Comparison of ENCODE assay signal across 15 mouse cellular contexts in the genomic region with DNA sequence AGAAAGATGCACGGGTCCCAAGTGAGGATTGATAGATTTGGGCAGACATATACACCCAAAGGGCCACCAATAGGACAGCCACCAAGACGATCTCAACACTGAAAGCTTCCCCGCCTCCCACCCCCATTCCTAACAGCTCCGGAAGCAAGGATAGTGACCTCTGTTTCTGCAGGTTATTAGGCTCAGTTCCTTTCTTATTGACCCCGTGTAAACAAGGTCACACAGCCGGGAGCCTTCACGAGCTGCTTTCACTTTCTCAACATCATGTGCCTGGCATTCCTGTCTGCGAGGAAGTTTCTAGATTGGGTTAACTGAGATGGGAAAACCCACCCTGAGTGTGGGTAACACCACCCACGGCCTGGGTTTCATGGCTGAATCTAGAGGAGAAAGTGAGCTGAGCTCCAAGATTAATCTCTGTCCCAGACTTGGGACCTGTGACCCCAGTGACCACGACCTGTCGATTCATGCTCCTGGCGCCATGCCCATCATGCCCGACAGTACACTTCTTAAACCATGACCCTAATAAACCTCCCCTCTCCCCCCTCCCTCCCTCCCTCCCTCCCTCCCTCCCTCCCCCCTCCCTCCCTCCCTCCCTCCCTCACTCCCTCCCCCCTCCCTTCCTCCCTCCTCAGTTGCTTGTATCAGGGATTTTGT.
DNase-seq lines count a peak whose midpoint lies in the region; ATAC-seq and TF ChIP-seq lines count a peak whose summit lies in the region.
"Had no signal": no experiment of that assay in that cellular context is flagged by ENCODE, and none has a peak within 500 bp of the region (broad histone marks: within the 10 kb centered on the region; RNA-seq: fewer than 3 reads in every experiment).

No protein-coding gene starts in this region.

- H3K4me3 ChIP-seq in kidney, postnatal 0 days (replicated peaks; ENCODE audit: low read depth, low read length), result no peak overlapping the region
- no peak overlapping the region for H3K4me3 ChIP-seq in stomach, embryonic 15.5 days (replicated peaks)
- H3K4me3 ChIP-seq in stomach, postnatal 0 days (ENCODE audit: low read depth, low read length), result no peak overlapping the region
- no peak overlapping the region for H3K4me3 ChIP-seq in myocyte
- H3K4me3 ChIP-seq: heart, embryonic 13.5 days; hindbrain, embryonic 12.5 days; limb, embryonic 15.5 days; midbrain, embryonic 15.5 days; neural tube, embryonic 15.5 days had no signal

- DNase-seq in adrenal gland, postnatal 25 days, result peak; percentile 20
- no peak for DNase-seq in adrenal gland, postnatal 14 days
- no peak for DNase-seq in kidney, postnatal 0 days (ENCODE audit: low spot score)
- DNase-seq in kidney, adult 8-10 months, result no peak
- DNase-seq in stomach, postnatal 0 days (ENCODE audit: low spot score), result no peak
- no peak for DNase-seq in layer of hippocampus, postnatal 36 days
- DNase-seq: forebrain, postnatal 0 days; gastrocnemius, postnatal 14 days had no signal

- TF ChIP-seq POLR2A in myocyte (IDR thresholded peaks at IDR 0.05; ENCODE audit: insufficient read length, low read depth), result no peak

- H3K27me3 ChIP-seq in kidney, postnatal 0 days (ENCODE audit: insufficient read depth, low read length), result no peaks in the 10 kb centered on the region
- no peaks in the 10 kb centered on the region for H3K27me3 ChIP-seq in stomach, embryonic 15.5 days (replicated peaks)
- H3K27me3 ChIP-seq in stomach, postnatal 0 days (ENCODE audit: control insufficient read depth, insufficient read depth, low read length), result no peaks in the 10 kb centered on the region
- no peaks in the 10 kb centered on the region for H3K27me3 ChIP-seq in myocyte (ENCODE audit: control insufficient read depth, insufficient read depth, insufficient read length)
- H3K27me3 ChIP-seq: midbrain, embryonic 15.5 days; neural tube, embryonic 15.5 days had no signal

- H3K4me2 ChIP-seq in kidney, postnatal 0 days (ENCODE audit: low read length), result peak overlapping the region; percentile 5; the same call in 1 of the 2 replicates
- H3K4me2 ChIP-seq in stomach, embryonic 15.5 days, result 0 out of 2 replicates have a peak overlapping the region, but pooled peaks have one; percentile 8
- H3K4me2 ChIP-seq in stomach, postnatal 0 days (replicated peaks; ENCODE audit: low read depth), result no peak overlapping the region
- H3K4me2 ChIP-seq in myocyte (ENCODE audit: low read depth), result peak overlapping the region; percentile 42
- H3K4me2 ChIP-seq: heart, embryonic 13.5 days; hindbrain, embryonic 12.5 days; limb, embryonic 15.5 days; midbrain, embryonic 15.5 days; neural tube, embryonic 15.5 days had no signal

- no peak for TF ChIP-seq EP300 in stomach, postnatal 0 days (optimal IDR thresholded peaks at IDR 0.05)

- no peak for TF ChIP-seq CTCF in kidney, postnatal 0 days (IDR thresholded peaks at IDR 0.05; ENCODE audit: low read depth)
- no peak for TF ChIP-seq CTCF in stomach, postnatal 0 days (IDR thresholded peaks at IDR 0.05; ENCODE audit: low read depth)

- no peak overlapping the region for H3K27ac ChIP-seq in kidney, postnatal 0 days
- no peak overlapping the region for H3K27ac ChIP-seq in stomach, embryonic 15.5 days
- no peak overlapping the region for H3K27ac ChIP-seq in stomach, postnatal 0 days (replicated peaks)
- H3K27ac ChIP-seq: heart, embryonic 13.5 days; hindbrain, embryonic 12.5 days; limb, embryonic 15.5 days; midbrain, embryonic 15.5 days had no signal

- no peaks in the 10 kb centered on the region for H3K36me3 ChIP-seq in kidney, postnatal 0 days (ENCODE audit: insufficient read depth, low read length)
- H3K36me3 ChIP-seq in stomach, embryonic 15.5 days, result no peaks in the 10 kb centered on the region
- H3K36me3 ChIP-seq in stomach, postnatal 0 days (ENCODE audit: control insufficient read depth, insufficient read depth, low read length), result no peaks in the 10 kb centered on the region
- no peaks in the 10 kb centered on the region for H3K36me3 ChIP-seq in myocyte (ENCODE audit: control insufficient read depth, insufficient read depth)
- H3K36me3 ChIP-seq: heart, embryonic 13.5 days; hindbrain, embryonic 12.5 days; limb, embryonic 15.5 days; midbrain, embryonic 15.5 days; neural tube, embryonic 15.5 days had no signal

- 23% methylated on average over 13 of the region's 13 CpGs for WGBS in kidney, postnatal 0 days
- whole genome bisulfite sequencing in stomach, embryonic 15.5 days, result 26% methylated on average over 13 of the region's 13 CpGs
- 25% methylated on average over 13 of the region's 13 CpGs for WGBS in stomach, postnatal 0 days

- H3ac ChIP-seq in myocyte (ENCODE audit: control insufficient read depth, insufficient read length), result no peak overlapping the region

- no peaks in the 10 kb centered on the region for H3K4me1 ChIP-seq in kidney, postnatal 0 days (replicated peaks; ENCODE audit: insufficient read depth, low read length)
- H3K4me1 ChIP-seq in stomach, embryonic 15.5 days, result no peaks in the 10 kb centered on the region
- H3K4me1 ChIP-seq in stomach, postnatal 0 days (replicated peaks; ENCODE audit: control insufficient read depth, insufficient read depth), result no peaks in the 10 kb centered on the region
- H3K4me1 ChIP-seq: limb, embryonic 15.5 days had no signal

- no peak for ATAC-seq in kidney, postnatal 0 days (replicated peaks; ENCODE audit: low FRiP score, low read depth)
- no peak for ATAC-seq in stomach, embryonic 15.5 days (ENCODE audit: insufficient read depth, low FRiP score, low read depth)
- no peak for ATAC-seq in stomach, postnatal 0 days (ENCODE audit: low FRiP score, low TSS enrichment)
- ATAC-seq: forebrain, postnatal 0 days; midbrain, embryonic 15.5 days had no signal

- H3K9me3 ChIP-seq in kidney, postnatal 0 days (replicated peaks; ENCODE audit: low read length), result no peaks in the 10 kb centered on the region
- no peaks in the 10 kb centered on the region for H3K9me3 ChIP-seq in stomach, embryonic 15.5 days
- H3K9me3 ChIP-seq in stomach, postnatal 0 days (ENCODE audit: control insufficient read depth, low read length), result no peaks in the 10 kb centered on the region
- H3K9me3 ChIP-seq: heart, embryonic 13.5 days; hindbrain, embryonic 12.5 days; limb, embryonic 15.5 days; midbrain, embryonic 15.5 days; neural tube, embryonic 15.5 days had no signal

- no peaks in the 10 kb centered on the region for H3K79me2 ChIP-seq in myocyte (ENCODE audit: control insufficient read depth, insufficient read depth)

- no peak overlapping the region for H3K9ac ChIP-seq in kidney, postnatal 0 days (ENCODE audit: low read depth, low read length)
- H3K9ac ChIP-seq in stomach, embryonic 15.5 days, result no peak overlapping the region
- H3K9ac ChIP-seq in stomach, postnatal 0 days (ENCODE audit: low read length), result no peak overlapping the region
- H3K9ac ChIP-seq: forebrain, postnatal 0 days; heart, embryonic 13.5 days; hindbrain, embryonic 12.5 days; limb, embryonic 15.5 days; midbrain, embryonic 15.5 days; neural tube, embryonic 15.5 days had no signal

TF ChIP-seq in myocyte, 11 proteins besides CTCF, POLR2A, EP300 and RAD21:
- no peak for TF ChIP-seq USF1 (IDR thresholded peaks at IDR 0.05; ENCODE audit: low read depth)
- TF ChIP-seq E2F4 (IDR thresholded peaks at IDR 0.05; ENCODE audit: insufficient read depth), result no peak
- no peak for TF ChIP-seq MYOG (IDR thresholded peaks at IDR 0.05; ENCODE audit: control insufficient read depth in 1 of 3, insufficient read depth in 1 of 3, insufficient read length in 2 of 3, low read depth in 2 of 3)
- TF ChIP-seq TCF12 (IDR thresholded peaks at IDR 0.05; ENCODE audit: insufficient read depth, poor library complexity, severe bottlenecking), result no peak
- no peak for TF ChIP-seq REST (IDR thresholded peaks at IDR 0.05; ENCODE audit: insufficient read depth, insufficient read length)
- TF ChIP-seq POLR2AphosphoS2 (IDR thresholded peaks at IDR 0.05; ENCODE audit: insufficient read length, low read depth), result no peak
- no peak for TF ChIP-seq MAX (IDR thresholded peaks at IDR 0.05; ENCODE audit: low read depth)
- no peak for TF ChIP-seq MYOD1 (IDR thresholded peaks at IDR 0.05; ENCODE audit: control insufficient read depth in 1 of 3, insufficient read length in 2 of 3, low read depth in 2 of 3)
- TF ChIP-seq TCF3 (IDR thresholded peaks at IDR 0.05; ENCODE audit: insufficient read length, low read depth), result no peak
- no peak for TF ChIP-seq SRF (IDR thresholded peaks at IDR 0.05; ENCODE audit: control insufficient read depth, insufficient read length, low read depth)
- TF ChIP-seq CEBPB (IDR thresholded peaks at IDR 0.05; ENCODE audit: insufficient read depth, poor library complexity, severe bottlenecking), result no peak
